Mouse (Mus musculus): Measurements from ENCODE around the gene Cfap65. TPM values are rescaled to one million over a fixed set of nuclear protein-coding genes. Genes with fewer than 3 reads are reported as not detected.

The Cfap65 gene
- polyA plus RNA-seq, 1 experiment, result 10.6 TPM

DNA sequence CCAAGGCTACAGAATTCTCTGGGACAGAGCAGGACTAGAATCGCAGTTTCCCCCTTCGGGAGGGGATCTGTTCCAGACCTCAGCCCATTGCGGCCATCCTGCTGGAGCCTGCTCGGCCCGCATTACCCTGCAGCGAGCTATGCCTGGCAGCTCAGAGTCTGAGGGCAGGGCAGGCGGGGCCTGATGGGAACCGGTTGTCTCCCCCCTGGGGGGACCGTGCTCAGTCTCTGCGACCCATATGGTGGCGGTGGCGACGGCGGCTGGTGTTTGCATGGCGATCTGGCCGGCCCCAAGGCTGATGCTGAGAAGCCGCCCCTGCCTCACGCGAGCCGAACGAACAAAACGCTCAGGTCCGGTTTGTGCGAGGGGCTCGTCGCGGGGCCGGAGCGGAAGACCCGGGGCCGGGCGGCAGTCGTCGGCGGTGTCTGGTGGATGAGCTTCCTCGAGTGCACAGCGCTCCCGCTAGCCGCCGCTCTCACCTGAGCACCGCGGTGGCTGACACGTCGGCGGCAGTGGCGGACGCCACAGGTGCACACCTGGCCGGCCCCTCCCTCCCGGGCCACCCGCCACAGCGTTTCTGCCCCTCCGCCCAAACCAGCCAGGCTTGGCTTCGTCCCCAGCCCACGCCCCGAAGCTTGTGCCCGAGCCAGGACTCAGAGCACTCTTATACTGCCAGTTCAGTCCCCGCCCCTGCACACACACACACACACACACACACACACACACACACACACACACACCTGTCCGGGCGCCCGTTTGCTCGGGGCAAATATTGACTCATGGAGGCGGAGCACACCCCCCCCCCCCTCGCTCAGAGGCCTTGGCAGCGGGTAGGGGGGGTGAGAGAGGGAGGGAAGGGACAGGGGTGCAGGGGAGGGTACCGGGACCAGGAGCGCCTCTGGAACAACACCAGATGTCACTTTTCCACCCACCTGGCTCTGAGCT is 34.8 kb downstream of the Cfap65 start:
- Histone ChIP-seq H3K27ac (ENCODE audit: insufficient read depth, low read length) (no peak overlapping the region), H3K4me3 (ENCODE audit: insufficient read depth, low read length) (no peak overlapping the region), H3K4me1 (ENCODE audit: control insufficient read depth, insufficient read depth, low read length) (no peaks in the 10 kb centered on the region)
- TF ChIP-seq POLR2A (IDR thresholded peaks at IDR 0.05; ENCODE audit: extremely low read depth, insufficient read depth, low read length) (no peak), CTCF (IDR thresholded peaks at IDR 0.05; ENCODE audit: extremely low read depth, insufficient read depth, low read length) (no peak)

DNA sequence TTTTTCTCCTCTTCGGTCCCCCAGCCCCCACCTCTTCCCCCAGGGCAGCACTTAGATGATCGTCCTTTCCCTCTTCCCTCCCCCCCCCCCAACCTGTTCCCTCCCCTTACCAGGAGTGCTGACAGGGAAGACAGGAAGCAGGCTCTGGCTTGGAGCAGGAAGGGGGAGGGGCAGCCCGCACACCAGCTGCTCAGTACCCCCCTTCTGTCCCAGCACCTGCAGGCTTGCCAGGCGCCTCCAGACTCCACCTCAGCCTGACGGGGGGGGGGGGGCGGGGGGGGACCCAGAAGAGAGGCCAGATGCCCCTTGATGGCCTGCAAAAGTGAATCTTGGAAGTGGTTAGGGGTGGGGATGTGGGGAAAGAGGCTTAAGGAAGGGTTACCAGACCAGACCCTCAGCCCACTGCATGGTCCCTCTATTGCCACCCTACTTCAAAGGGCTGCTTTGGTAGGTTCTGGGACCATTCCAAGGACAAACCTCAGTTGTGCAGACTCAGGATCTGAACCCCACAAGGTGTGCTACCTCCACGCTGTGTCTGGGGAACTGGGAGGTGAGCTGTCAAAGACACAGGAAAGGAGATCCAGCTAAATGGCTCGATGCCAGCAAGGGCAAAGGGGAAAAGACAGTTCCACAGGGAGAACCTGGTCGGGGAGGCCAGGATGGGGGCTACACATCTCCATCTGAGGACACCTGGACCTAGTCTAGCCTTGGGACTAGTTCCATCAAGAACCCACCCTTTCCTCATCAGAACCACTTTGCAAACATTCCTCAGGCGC is 36.6 kb downstream of the Cfap65 start:
- no peak for TF ChIP-seq CTCF (IDR thresholded peaks at IDR 0.05; ENCODE audit: extremely low read depth, insufficient read depth, low read length)
- no peak for TF ChIP-seq POLR2A (IDR thresholded peaks at IDR 0.05; ENCODE audit: extremely low read depth, insufficient read depth, low read length)
- H3K4me1 ChIP-seq (ENCODE audit: control insufficient read depth, insufficient read depth, low read length), result peaks cover 2% of the 10 kb centered on the region; the same call in 1 of the 2 replicates
- no peak overlapping the region for H3K27ac ChIP-seq (ENCODE audit: insufficient read depth, low read length)
- H3K4me3 ChIP-seq (ENCODE audit: insufficient read depth, low read length), result no peak overlapping the region

DNA sequence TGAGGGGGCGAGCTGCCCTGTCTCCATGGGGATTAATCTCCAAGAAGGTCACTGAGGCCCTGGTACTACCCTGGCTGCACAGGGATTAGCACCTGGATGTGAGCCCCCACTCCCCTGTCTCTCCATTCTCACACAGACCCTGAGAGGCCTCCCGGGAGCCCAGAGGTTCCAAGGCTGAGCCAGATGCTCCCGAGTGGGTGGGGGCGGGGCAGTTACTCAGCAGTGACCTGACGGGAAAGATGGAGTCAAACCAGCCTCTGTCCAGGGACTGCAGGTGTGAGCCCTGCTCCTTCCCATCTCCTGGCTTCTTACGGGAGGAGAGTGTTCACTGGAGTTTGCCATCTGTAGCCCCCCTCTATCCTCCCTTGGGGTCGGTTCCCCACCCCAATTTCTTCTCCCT is 37.4 kb downstream of the Cfap65 start:
- H3K27ac ChIP-seq (ENCODE audit: insufficient read depth, low read length), result no peak overlapping the region
- H3K4me3 ChIP-seq (ENCODE audit: insufficient read depth, low read length), result no peak overlapping the region
- TF ChIP-seq POLR2A (IDR thresholded peaks at IDR 0.05; ENCODE audit: extremely low read depth, insufficient read depth, low read length), result no peak
- TF ChIP-seq CTCF (IDR thresholded peaks at IDR 0.05; ENCODE audit: extremely low read depth, insufficient read depth, low read length), result no peak
- H3K4me1 ChIP-seq (ENCODE audit: control insufficient read depth, insufficient read depth, low read length), result peaks cover 2% of the 10 kb centered on the region; the same call in 1 of the 2 replicates

DNA sequence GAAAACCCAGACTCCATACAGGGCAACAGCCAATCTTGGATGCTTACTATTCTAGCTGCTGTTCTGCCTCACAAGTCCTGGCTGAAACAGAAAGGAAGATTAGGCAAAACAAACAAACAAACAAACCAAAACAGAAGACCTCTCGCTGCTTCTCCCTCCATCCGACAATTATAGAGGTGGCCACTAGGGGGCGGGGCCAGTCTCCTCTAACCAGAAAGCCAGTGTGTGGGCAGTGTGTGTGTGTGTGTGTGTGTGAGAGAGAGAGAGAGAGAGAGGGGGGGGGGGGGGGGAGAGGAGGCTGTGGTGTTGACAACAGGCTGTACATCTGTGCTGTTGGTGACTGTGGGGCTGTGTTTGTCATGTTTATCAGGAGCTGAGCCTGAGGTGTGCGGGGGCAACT is 40.4 kb downstream of the Cfap65 start:
- no peak for TF ChIP-seq POLR2A (IDR thresholded peaks at IDR 0.05; ENCODE audit: extremely low read depth, insufficient read depth, low read length)
- TF ChIP-seq CTCF (IDR thresholded peaks at IDR 0.05; ENCODE audit: extremely low read depth, insufficient read depth, low read length), result peak; percentile 48
- Histone ChIP-seq H3K4me3 (ENCODE audit: insufficient read depth, low read length) (no peak overlapping the region), H3K27ac (ENCODE audit: insufficient read depth, low read length) (no peak overlapping the region), H3K4me1 (ENCODE audit: control insufficient read depth, insufficient read depth, low read length) (peaks cover 2% of the 10 kb centered on the region; the same call in 1 of the 2 replicates)

DNA sequence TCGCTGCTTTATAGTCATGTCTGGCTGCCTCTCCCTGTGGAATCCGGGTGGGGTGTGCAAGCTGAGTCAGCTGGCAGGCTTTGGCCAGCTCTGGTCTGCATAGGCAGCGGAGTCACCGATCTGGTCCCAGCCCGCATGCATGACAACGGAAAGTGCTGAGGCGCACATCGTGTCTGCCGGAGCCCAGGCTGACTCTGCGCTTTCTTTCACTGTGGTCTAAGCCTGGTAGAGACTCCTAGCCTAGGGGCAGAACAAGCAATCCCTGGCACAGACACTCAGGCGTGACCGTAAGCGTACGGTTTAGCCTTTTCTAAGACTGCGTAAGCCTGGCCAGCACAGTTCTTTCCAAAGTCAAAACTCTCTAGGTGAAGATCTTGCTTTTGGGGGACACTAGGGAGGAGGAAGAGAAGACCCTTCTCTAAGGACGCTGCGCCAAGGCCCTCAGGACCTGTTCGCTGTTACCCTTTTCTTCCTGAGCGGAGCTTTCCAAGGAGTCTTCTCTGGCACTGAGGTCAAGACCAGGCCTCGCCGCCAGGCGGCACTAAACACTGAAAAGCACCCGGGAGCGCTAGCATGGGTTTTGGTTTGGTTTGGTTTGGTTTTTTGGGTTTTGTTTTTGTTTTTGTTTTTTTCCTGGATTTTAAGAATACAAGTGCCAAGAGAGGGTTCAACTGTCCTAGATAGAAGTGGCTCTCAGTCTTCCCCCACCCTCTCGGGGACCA is 42.1 kb downstream of the Cfap65 start, which contains the start of gene Cryba2:
Cryba2 (minus strand) TSS at position 10 of the 722 bp plus-strand sequence.
- TF ChIP-seq POLR2A (IDR thresholded peaks at IDR 0.05; ENCODE audit: extremely low read depth, insufficient read depth, low read length) (no peak), CTCF (IDR thresholded peaks at IDR 0.05; ENCODE audit: extremely low read depth, insufficient read depth, low read length) (peak; percentile 63)
- H3K27ac ChIP-seq (ENCODE audit: insufficient read depth, low read length), result no peak within 1 kb of the TSS

DNA sequence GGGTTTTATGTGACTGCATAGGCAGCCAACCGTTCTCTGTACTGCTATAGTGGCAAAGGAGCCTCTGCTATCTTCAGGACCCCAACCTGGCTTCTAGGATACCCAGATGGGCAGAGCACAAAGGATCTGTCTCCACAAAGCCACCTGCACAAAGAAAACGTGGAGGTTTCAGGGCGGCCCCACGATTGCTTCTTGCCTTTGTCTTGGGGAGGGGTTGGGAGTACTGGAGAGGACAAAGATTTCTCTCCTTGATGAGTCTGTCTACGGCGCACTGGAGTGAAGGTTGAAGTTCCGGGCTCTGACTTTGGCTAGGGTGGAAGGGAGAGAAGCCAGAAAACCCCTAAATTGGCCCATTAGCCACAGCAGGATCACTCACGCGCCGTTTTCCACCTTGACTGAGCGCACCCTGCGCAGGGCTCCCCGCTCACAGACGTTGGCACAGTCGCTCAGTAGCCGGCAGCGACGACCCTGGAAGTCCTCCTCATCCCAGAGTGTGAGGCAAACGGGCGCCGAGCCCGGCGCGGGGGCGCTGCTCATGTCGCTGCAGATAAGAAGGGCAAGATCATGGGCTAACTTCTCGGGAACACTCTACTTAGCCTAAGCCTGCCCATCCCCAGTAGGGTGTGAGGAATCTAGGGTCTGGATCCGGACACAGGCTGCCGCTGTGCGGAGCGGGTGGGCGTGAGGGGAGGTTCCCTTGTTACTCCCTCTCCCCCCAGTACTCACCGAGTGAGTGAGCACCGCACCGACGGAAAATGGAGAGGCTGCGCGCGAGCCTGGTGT is 42.9 kb downstream of the Cfap65 start:
- Histone ChIP-seq H3K27ac (ENCODE audit: insufficient read depth, low read length) (no peak overlapping the region), H3K4me3 (ENCODE audit: insufficient read depth, low read length) (no peak overlapping the region), H3K4me1 (ENCODE audit: control insufficient read depth, insufficient read depth, low read length) (peaks cover 2% of the 10 kb centered on the region; the same call in 1 of the 2 replicates)
- TF ChIP-seq POLR2A (IDR thresholded peaks at IDR 0.05; ENCODE audit: extremely low read depth, insufficient read depth, low read length), result no peak
- no peak for TF ChIP-seq CTCF (IDR thresholded peaks at IDR 0.05; ENCODE audit: extremely low read depth, insufficient read depth, low read length)

More for the DNA sequence above, 42.1 kb downstream of the Cfap65 start, which contains the start of gene Cryba2:
- H3K4me3 ChIP-seq (ENCODE audit: insufficient read depth, low read length), result no peak within 1 kb of the TSS
- peaks cover 2% of the 10 kb centered on the region; the same call in 1 of the 2 replicates for H3K4me1 ChIP-seq (ENCODE audit: control insufficient read depth, insufficient read depth, low read length)

DNA sequence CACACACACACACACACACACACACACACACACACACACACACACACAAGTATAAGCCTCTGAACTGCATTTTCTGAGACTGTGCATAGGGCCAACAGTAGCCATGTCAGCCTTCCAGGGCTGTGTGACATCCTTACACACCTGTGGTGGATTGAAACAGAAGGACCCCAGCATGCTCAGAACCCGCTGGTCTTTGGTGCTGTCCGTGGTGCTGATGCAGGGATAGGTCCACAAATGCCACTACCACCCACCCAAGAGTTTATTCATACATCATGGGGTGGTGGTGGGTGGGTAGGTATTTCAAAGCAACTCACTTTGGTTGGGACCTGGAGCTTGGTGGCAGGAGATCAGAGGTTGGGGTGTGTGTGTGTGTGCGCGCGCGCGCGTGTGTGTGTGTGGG is 43.9 kb downstream of the Cfap65 start:
- H3K27ac ChIP-seq (ENCODE audit: insufficient read depth, low read length), result no peak overlapping the region
- H3K4me1 ChIP-seq (ENCODE audit: control insufficient read depth, insufficient read depth, low read length), result peaks cover 2% of the 10 kb centered on the region; the same call in 1 of the 2 replicates
- H3K4me3 ChIP-seq (ENCODE audit: insufficient read depth, low read length), result no peak overlapping the region
- TF ChIP-seq POLR2A (IDR thresholded peaks at IDR 0.05; ENCODE audit: extremely low read depth, insufficient read depth, low read length) (no peak), CTCF (IDR thresholded peaks at IDR 0.05; ENCODE audit: extremely low read depth, insufficient read depth, low read length) (no peak)

DNA sequence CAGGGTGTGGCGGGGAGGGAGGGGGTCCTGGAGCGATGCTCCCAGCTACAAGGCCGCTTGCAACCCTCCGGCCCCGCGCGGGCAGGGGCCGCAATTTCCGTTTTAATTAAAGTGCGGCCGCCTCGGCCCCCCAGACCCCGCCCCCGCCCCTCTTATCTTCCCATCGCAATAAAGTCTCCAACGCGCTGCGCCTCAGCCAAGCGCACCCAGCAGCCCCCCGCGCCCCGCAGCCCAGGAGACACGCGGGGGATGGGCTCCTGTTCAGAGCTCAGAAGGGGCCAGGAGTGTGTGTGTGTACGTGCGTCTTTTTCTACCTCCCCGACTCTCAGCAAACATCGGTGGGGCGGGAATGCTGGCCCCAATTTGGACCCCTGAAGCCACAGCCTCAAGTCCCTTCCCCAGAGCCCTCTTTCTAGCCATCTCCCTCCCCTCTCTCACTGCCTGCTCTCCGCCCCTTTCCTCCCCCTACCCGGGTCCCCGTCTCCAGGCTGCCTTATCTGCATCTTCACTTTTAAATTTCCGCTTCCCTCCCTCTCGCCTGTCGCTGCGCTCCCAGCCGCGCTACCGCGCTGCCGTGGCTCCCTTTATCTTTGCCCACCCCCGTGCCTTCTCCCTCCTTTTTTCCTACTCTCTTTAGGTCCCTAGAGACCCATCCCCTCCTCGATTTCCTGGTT is 49.9 kb downstream of the Cfap65 start, which contains the start of gene Fev:
Fev (minus strand) TSS at position 51 of the 674 bp plus-strand sequence.
- Histone ChIP-seq H3K27ac (ENCODE audit: insufficient read depth, low read length) (no peak within 1 kb of the TSS), H3K4me1 (ENCODE audit: control insufficient read depth, insufficient read depth, low read length) (no peaks in the 10 kb centered on the region), H3K4me3 (ENCODE audit: insufficient read depth, low read length) (no peak within 1 kb of the TSS)
- TF ChIP-seq CTCF (IDR thresholded peaks at IDR 0.05; ENCODE audit: extremely low read depth, insufficient read depth, low read length) (no peak), POLR2A (IDR thresholded peaks at IDR 0.05; ENCODE audit: extremely low read depth, insufficient read depth, low read length) (no peak)
